8 mouse cellular contexts compared by ENCODE assay signal in genomic region chr19:50264450-50264849, GRCm38 (mm10).
DNase-seq lines count a peak whose midpoint lies in the region; ATAC-seq and TF ChIP-seq lines count a peak whose summit lies in the region.

No protein-coding gene starts in this region.

- no peak for ATAC-seq in lung, postnatal 0 days
- ATAC-seq in erythroblast, adult 5-6 weeks (replicated peaks; ENCODE audit: low FRiP score, poor library complexity, severe bottlenecking) = no peak

- H3K36me3 ChIP-seq in lung, postnatal 0 days (ENCODE audit: insufficient read depth, low read length) = no peaks in the 10 kb centered on the region

- DNase-seq in cerebellum, adult 9-10 months = peak; percentile 11
- DNase-seq in cerebellum, adult 11 months = no peak
- peak; percentile 10 for DNase-seq in lung, postnatal 0 days (ENCODE audit: low spot score)
- DNase-seq in lung, postnatal 25 days (ENCODE audit: low spot score) = no peak
- peak; percentile 4 for DNase-seq in c-Kit-positive CD71-negative TER-119-negative erythroid progenitor cells, embryonic 14.5 days (ENCODE audit: low read depth)
- peak; percentile 41 to 59 for DNase-seq in left cerebral cortex, adult 18-20 months (ENCODE audit: low spot score in 2 of 2)
- no peak for DNase-seq in adipocyte (ENCODE audit: low spot score)

- no peak overlapping the region for H3K27ac ChIP-seq in lung, postnatal 0 days (ENCODE audit: low read length)

- no peak overlapping the region for H3K4me2 ChIP-seq in lung, postnatal 0 days (replicated peaks; ENCODE audit: low read depth, low read length)

- no peaks in the 10 kb centered on the region for H3K9me3 ChIP-seq in lung, postnatal 0 days (ENCODE audit: low read length)

- WGBS in lung, postnatal 0 days = 50% methylated on average over 1 of the region's 1 CpGs

- peak; percentile 57 for TF ChIP-seq CTCF in lung, postnatal 0 days (IDR thresholded peaks at IDR 0.05)

- no peak overlapping the region for H3K4me3 ChIP-seq in lung, postnatal 0 days (ENCODE audit: low read depth, low read length)

- H3K4me1 ChIP-seq in lung, postnatal 0 days (ENCODE audit: insufficient read depth, low read depth, low read length) = no peaks in the 10 kb centered on the region

- no peaks in the 10 kb centered on the region for H3K27me3 ChIP-seq in lung, postnatal 0 days (replicated peaks; ENCODE audit: insufficient read depth, low read length)

- H3K9ac ChIP-seq in lung, postnatal 0 days (replicated peaks; ENCODE audit: low read depth) = no peak overlapping the region

- TF ChIP-seq EP300 in lung, postnatal 0 days (IDR thresholded peaks at IDR 0.05) = no peak

Comparison
In these comparisons a context has a peak if more than half of its experiments do, and no peak if none do; other contexts are left out.
1. DNase-seq: peak in cerebellum, adult 9-10 months (single experiment), lung, postnatal 0 days (single experiment), c-Kit-positive CD71-negative TER-119-negative erythroid progenitor cells, embryonic 14.5 days (single experiment) and left cerebral cortex, adult 18-20 months (2 of 2); none in cerebellum, adult 11 months (single experiment), lung, postnatal 25 days (single experiment) and adipocyte (single experiment).